In genomic region chr4:66821171-66821570, GRCm38 (mm10) we compare ENCODE assay signal across 24 mouse cellular contexts. TPM values are rescaled to one million over a fixed set of nuclear protein-coding genes. Genes with fewer than 3 reads are reported as not detected.
DNase-seq lines count a peak whose midpoint lies in the region; ATAC-seq lines count a peak whose summit lies in the region.
"Had no signal": no experiment of that assay in that cellular context is flagged by ENCODE, and none has a peak within 500 bp of the region (broad histone marks: within the 10 kb centered on the region; RNA-seq: fewer than 3 reads in every experiment).

No protein-coding gene starts in this region.

- H3K4me3 ChIP-seq in hindbrain, embryonic 11.5 days (ENCODE audit: low read depth, low read length) = no peak overlapping the region
- no peak overlapping the region for H3K4me3 ChIP-seq in hindbrain, embryonic 13.5 days
- H3K4me3 ChIP-seq: layer of hippocampus, adult 2 months; limb, embryonic 13.5 days; liver, embryonic 12.5 days; midbrain, embryonic 12.5 days had no signal

- no peak overlapping the region for H3K9ac ChIP-seq in hindbrain, embryonic 11.5 days (ENCODE audit: low read depth, low read length)
- H3K9ac ChIP-seq in hindbrain, embryonic 13.5 days = no peak overlapping the region
- H3K9ac ChIP-seq: limb, embryonic 13.5 days; liver, embryonic 12.5 days; midbrain, embryonic 12.5 days had no signal

- no peaks in the 10 kb centered on the region for H3K27me3 ChIP-seq in hindbrain, embryonic 11.5 days (ENCODE audit: control insufficient read depth, insufficient read depth, low read length)
- H3K27me3 ChIP-seq in hindbrain, embryonic 13.5 days = no peaks in the 10 kb centered on the region
- H3K27me3 ChIP-seq: limb, embryonic 13.5 days; liver, embryonic 12.5 days; midbrain, embryonic 12.5 days; Patski had no signal

- 63% methylated on average over 2 of the region's 2 CpGs for WGBS in hindbrain, embryonic 11.5 days
- 63% methylated on average over 2 of the region's 2 CpGs for WGBS in hindbrain, embryonic 13.5 days

- DNase-seq in hindbrain, embryonic 11.5 days (ENCODE audit: low spot score) = peak; percentile 0
- peak; percentile 64 to 70 for DNase-seq in cerebellum, adult 18-20 months
- DNase-seq in cerebellum, postnatal 14 days = peak; percentile 7 to 36
- no peak for DNase-seq in T-cell, adult 2 months (ENCODE audit: low spot score)
- DNase-seq in layer of hippocampus, postnatal 25 days (ENCODE audit: extremely low spot score in 1 of 2, low spot score in 1 of 2) = no peak
- DNase-seq: adrenal gland, adult 2 months; gastrocnemius, postnatal 25 days; heart, postnatal 36 days; kidney, adult 9 months; kidney, postnatal 25 days; lung, adult 18-20 months; lung, postnatal 10 days; thymus, postnatal 14 days had no signal

- no peak overlapping the region for H3K4me2 ChIP-seq in hindbrain, embryonic 11.5 days (replicated peaks; ENCODE audit: low read depth, low read length)
- H3K4me2 ChIP-seq in hindbrain, embryonic 13.5 days = no peak overlapping the region
- H3K4me2 ChIP-seq: limb, embryonic 13.5 days; liver, embryonic 12.5 days; midbrain, embryonic 12.5 days had no signal

- H3K4me1 ChIP-seq in hindbrain, embryonic 11.5 days (replicated peaks; ENCODE audit: control insufficient read depth, insufficient read depth, low read length) = no peaks in the 10 kb centered on the region
- H3K4me1 ChIP-seq in hindbrain, embryonic 13.5 days (replicated peaks) = no peaks in the 10 kb centered on the region
- H3K4me1 ChIP-seq: limb, embryonic 13.5 days; liver, embryonic 12.5 days; midbrain, embryonic 12.5 days had no signal

- H3K27ac ChIP-seq in hindbrain, embryonic 11.5 days (ENCODE audit: low read depth, low read length) = no peak overlapping the region
- H3K27ac ChIP-seq in hindbrain, embryonic 13.5 days = no peak overlapping the region
- H3K27ac ChIP-seq: layer of hippocampus, adult 2 months; limb, embryonic 13.5 days; liver, embryonic 12.5 days; midbrain, embryonic 12.5 days had no signal

- no peaks in the 10 kb centered on the region for H3K36me3 ChIP-seq in hindbrain, embryonic 11.5 days (ENCODE audit: control insufficient read depth, insufficient read depth, low read length)
- H3K36me3 ChIP-seq in hindbrain, embryonic 13.5 days = no peaks in the 10 kb centered on the region
- H3K36me3 ChIP-seq: G1E; limb, embryonic 13.5 days; liver, embryonic 12.5 days; midbrain, embryonic 12.5 days had no signal

- no peaks in the 10 kb centered on the region for H3K9me3 ChIP-seq in hindbrain, embryonic 11.5 days (ENCODE audit: control insufficient read depth, low read length)
- no peaks in the 10 kb centered on the region for H3K9me3 ChIP-seq in hindbrain, embryonic 13.5 days
- H3K9me3 ChIP-seq: G1E; limb, embryonic 13.5 days; liver, embryonic 12.5 days; midbrain, embryonic 12.5 days had no signal

- no peak for ATAC-seq in hindbrain, embryonic 11.5 days (ENCODE audit: low FRiP score)
- ATAC-seq in hindbrain, embryonic 13.5 days (ENCODE audit: low FRiP score) = no peak
- ATAC-seq in megakaryocyte-erythroid progenitor cell, adult 5-6 weeks (replicated peaks; ENCODE audit: low FRiP score, low TSS enrichment, poor library complexity, severe bottlenecking) = no peak
- ATAC-seq: forebrain, embryonic 16.5 days; hindbrain, embryonic 16.5 days; intestine, embryonic 16.5 days; liver, embryonic 12.5 days; Patski had no signal

RNA-seq across cellular contexts. Expression of gene Tlr4, which starts 6.2 kb away (rescaled TPM):
- polyA plus RNA-seq in hindbrain, embryonic 11.5 days (2014; fragmentation: Nextera tagmentation; extraction: Ambion mirVana) = 0.56 and 1.4 TPM in 2 replicates
- polyA plus RNA-seq in hindbrain, embryonic 13.5 days (2015; fragmentation: Nextera tagmentation; extraction: Ambion mirVana) = 0.71 and 0.84 TPM in 2 replicates
- not detected in 2 replicates for total RNA-seq in megakaryocyte-erythroid progenitor cell, adult 5-6 weeks (2014; fragmentation: Nextera tagmentation)
- total RNA-seq in megakaryocyte-erythroid progenitor cell, adult 5-6 weeks (2017) = 1.4 and 5.7 TPM in 2 replicates
- 1 to 10 TPM; 2.6 to 3.1 TPM for total RNA-seq in layer of hippocampus, postnatal 25 days (2021)
- polyA plus RNA-seq: G1E had no signal

Comparison
In these comparisons a context has a peak if more than half of its experiments do, and no peak if none do; other contexts are left out.
1. DNase-seq: peak in hindbrain, embryonic 11.5 days (single experiment), cerebellum, adult 18-20 months (2 of 2) and cerebellum, postnatal 14 days (2 of 2); none in T-cell, adult 2 months (single experiment) and layer of hippocampus, postnatal 25 days (0 of 2).